Mouse (Mus musculus): Measurements from ENCODE around the gene Blmh.
"Not testable (repeated sequence)": the region's sequence is repeated elsewhere in the genome, so short reads cannot be mapped to it uniquely, and the experiment has no call there.

The Blmh gene

DNA sequence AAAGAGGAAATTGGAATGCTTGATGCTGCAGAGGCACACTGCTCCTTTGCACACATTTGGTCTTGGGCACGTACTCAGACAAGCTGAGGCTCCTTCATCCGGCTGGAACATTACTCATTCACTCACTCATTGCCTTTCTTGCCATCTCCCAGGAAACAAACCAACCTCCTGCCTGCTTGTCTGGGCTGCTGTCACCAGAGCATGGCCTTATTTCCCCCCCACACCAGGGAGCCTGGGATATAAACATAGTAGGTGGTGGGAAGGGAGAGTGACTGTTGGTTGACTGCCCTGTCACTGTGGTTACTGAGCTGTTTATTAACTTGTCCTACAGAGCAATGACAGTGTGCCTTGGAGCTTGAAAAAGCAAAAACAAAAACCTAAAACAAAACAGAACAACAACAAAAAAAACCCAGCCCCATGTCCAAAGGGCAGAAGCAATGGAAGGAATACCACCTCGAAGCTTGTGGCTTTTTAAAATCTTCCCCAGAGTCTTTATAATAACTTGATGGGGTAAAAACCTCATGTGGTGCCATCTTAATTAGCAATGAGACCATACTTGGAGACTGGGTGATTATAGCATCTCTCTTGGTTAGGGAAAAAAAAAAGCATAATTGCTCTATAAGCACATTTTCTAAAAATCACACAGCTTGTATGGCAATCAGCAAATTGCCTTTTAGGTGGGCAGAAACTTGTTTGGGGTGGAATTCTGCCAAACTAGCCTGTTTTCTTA, 13.1 kb upstream of the Blmh start:
- in situ Hi-C loops (cut with MboI; ENCODE audit: low pct_unique_long_range_greater_than_20kb in 1 of 2, low sequenced_read_pairs in 2 of 2, unreplicated experiment in 1 of 2): no loop called here

DNA sequence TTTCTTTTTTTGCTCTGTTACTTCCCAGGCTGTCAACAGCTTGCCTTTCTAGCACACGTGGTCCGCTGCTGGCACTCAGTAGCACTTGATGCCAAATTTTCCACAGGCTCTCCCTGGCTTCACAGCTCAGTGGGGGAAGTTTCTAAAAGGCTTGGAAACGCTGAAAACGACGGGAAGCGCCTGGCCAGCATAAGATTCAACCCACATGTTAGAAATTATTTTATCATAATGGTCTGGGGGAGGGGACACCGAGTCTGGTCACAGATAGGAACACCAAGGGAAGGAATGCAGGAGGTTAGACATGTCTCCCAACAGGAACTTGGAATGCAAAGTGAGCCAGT, 12.6 kb upstream of the Blmh start:
- in situ Hi-C loops (cut with MboI; ENCODE audit: low pct_unique_long_range_greater_than_20kb in 1 of 2, low sequenced_read_pairs in 2 of 2, unreplicated experiment in 1 of 2): no loop called here

DNA sequence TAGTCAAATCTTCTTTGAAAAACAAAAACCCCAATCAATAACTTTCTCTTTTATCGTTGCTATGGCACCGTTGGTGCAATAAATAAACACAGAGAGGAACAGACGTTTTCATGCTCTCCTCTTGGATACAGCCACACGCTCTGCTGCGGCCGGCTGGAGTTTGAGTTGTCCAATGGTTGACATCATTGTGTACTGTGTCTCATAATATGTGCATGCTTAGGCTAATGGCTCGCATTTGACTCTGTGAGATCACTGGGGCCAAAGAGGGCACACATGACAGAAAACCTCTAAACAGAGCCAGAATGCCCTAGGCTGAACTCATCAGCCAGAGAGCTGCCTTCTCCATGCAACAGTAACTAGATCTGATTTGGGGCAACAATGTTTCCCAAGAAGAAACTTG, 10.2 kb upstream of the Blmh start:
- in situ Hi-C loops (cut with MboI; ENCODE audit: low pct_unique_long_range_greater_than_20kb in 1 of 2, low sequenced_read_pairs in 2 of 2, unreplicated experiment in 1 of 2): no loop called here

- in situ Hi-C loops (cut with MboI; ENCODE audit: low pct_unique_long_range_greater_than_20kb in 1 of 2, low sequenced_read_pairs in 2 of 2, unreplicated experiment in 1 of 2): no loop called here
These were observed 7.9 kb upstream of the Blmh start for GRCm38 (mm10) chr11:76916539-76917229.

GRCm38 (mm10) chr11:76917230-76917548, 7.4 kb upstream of the Blmh start:
- in situ Hi-C loops (cut with MboI; ENCODE audit: low pct_unique_long_range_greater_than_20kb in 1 of 2, low sequenced_read_pairs in 2 of 2, unreplicated experiment in 1 of 2): no loop called here

DNA sequence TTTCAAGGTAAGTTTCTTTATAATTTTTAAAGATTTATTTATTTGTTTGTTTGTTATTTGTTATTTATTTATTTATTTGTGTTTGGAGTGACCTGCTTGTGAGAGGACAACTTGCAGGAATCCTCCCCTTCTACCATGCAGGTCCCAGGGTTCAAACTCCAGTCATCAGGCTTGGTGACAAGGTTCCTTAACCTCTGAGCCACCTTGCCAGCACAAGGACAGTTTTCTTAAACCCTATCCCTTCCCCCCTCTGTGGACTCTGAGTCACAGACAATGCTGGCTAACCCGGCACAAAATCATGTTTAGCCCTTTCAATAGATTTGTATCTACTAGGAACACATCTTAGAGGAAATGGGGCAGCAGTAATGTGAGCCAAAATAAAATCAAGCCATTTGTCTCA, 4.0 kb upstream of the Blmh start:
- in situ Hi-C loops (cut with MboI; ENCODE audit: low pct_unique_long_range_greater_than_20kb in 1 of 2, low sequenced_read_pairs in 2 of 2, unreplicated experiment in 1 of 2): no loop called here

DNA sequence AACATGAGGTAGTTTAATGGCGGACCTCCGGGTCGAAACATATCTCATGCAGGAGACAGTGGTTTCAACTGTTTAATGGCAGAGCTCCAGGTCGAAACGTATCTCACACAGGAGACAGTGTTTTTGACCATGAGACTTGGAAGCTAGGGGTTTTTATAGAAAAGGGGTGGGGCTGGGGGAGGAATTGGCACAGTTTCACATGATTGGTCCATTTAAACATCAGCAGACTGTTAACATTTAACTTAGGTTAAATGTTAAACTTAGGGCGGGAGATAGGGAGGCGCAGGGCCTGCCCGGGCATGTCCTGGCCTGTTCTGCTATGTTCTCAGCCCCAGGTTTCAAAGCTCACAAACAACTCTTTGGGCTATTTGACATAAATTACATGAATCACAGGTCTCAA, 4.0 kb downstream of the Blmh start:
- in situ Hi-C loops (cut with MboI; ENCODE audit: low pct_unique_long_range_greater_than_20kb in 1 of 2, low sequenced_read_pairs in 2 of 2, unreplicated experiment in 1 of 2): not testable (repeated sequence)

GRCm38 (mm10) chr11:76933209-76933608, 8.6 kb downstream of the Blmh start:
- in situ Hi-C loops (cut with MboI; ENCODE audit: low pct_unique_long_range_greater_than_20kb in 1 of 2, low sequenced_read_pairs in 2 of 2, unreplicated experiment in 1 of 2): no loop called here

- in situ Hi-C loops (cut with MboI; ENCODE audit: low pct_unique_long_range_greater_than_20kb in 1 of 2, low sequenced_read_pairs in 2 of 2, unreplicated experiment in 1 of 2): no loop called here
These were observed 12.0 kb downstream of the Blmh start for GRCm38 (mm10) chr11:76936578-76936977.

DNA sequence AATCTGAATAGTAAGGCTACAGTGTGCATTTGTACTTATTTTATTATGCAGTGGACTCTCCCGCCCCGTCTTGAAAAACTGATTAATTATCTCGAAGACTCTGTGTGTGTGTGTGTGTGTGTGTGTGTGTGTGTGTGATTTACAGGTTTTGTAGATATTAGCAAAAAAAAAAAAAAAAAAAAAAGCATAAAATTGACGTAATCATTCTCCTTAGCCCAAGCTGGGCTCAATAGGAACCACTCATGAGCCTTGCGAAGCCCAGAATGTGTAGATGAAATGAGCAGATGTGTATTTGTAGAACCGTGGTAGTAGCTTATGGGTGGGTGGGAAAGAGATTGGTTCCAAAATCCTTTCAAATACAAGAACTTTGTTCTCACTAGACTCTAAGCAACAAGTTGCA, 20.2 kb downstream of the Blmh start:
- in situ Hi-C loops (cut with MboI; ENCODE audit: low pct_unique_long_range_greater_than_20kb in 1 of 2, low sequenced_read_pairs in 2 of 2, unreplicated experiment in 1 of 2): no loop called here

GRCm38 (mm10) chr11:76945386-76946202, 21.0 kb downstream of the Blmh start:
- in situ Hi-C loops (cut with MboI; ENCODE audit: low pct_unique_long_range_greater_than_20kb in 1 of 2, low sequenced_read_pairs in 2 of 2, unreplicated experiment in 1 of 2): no loop called here

GRCm38 (mm10) chr11:76946203-76946585, 21.6 kb downstream of the Blmh start:
- in situ Hi-C loops (cut with MboI; ENCODE audit: low pct_unique_long_range_greater_than_20kb in 1 of 2, low sequenced_read_pairs in 2 of 2, unreplicated experiment in 1 of 2): no loop called here

DNA sequence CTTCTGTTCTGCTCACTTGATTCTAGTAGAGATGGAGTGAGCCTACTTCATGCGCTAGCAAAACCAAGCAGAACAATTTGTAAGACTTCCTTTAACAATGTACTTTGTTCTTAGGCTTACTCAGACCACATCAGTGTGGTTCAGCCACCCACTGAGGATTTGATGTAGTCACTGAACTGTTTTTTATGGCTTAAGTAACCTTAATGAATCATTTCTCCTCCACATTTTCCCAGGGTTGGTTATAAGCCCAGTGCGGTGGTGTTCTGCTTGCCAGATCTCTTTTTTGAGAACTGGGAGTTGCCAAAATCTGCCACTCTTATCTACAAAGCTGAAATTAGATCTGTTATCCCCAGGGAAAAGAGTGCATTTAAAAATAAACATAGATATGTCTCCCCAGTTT, 28.9 kb downstream of the Blmh start:
- in situ Hi-C loops (cut with MboI; ENCODE audit: low pct_unique_long_range_greater_than_20kb in 1 of 2, low sequenced_read_pairs in 2 of 2, unreplicated experiment in 1 of 2): no loop called here

DNA sequence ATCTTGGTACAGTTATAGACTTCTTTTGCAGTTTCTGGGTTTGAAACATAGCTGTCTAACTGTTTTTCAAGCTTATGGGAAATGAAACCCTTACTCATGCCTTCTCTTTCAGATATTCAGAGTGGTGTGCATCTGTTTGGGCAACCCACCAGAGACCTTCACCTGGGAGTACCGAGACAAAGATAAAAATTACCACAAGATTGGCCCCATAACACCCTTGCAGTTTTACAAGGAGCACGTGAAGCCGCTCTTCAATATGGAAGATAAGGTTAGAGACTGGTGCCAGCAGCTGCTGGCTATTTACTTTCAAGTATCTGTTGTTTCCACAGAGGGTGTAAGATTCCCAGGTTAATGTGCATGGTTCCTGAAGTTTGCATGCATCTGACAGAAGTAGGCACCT, 41.1 kb downstream of the Blmh start:
- in situ Hi-C loops (cut with MboI; ENCODE audit: low pct_unique_long_range_greater_than_20kb in 1 of 2, low sequenced_read_pairs in 2 of 2, unreplicated experiment in 1 of 2): no loop called here

DNA sequence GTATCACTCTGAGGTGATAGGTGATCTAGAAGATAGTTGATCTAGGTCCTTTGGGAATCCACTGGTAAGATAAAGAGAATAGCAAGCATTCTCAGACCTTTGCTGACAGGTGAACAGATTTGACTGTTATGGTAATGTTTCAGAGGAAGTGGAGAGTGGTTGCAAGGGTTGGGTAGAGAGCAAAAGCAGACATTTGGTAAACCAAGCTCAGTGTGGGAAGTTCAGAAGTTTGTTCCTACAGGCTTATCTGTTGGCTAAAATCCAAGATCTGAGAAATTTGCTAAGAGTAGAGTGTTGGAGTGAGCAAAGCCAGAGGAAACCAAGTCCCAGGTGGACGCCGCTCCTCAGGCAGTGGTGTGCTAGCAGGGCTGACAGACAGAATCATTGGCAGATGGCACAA, 45.7 kb downstream of the Blmh start:
- in situ Hi-C loops (cut with MboI; ENCODE audit: low pct_unique_long_range_greater_than_20kb in 1 of 2, low sequenced_read_pairs in 2 of 2, unreplicated experiment in 1 of 2): no loop called here

DNA sequence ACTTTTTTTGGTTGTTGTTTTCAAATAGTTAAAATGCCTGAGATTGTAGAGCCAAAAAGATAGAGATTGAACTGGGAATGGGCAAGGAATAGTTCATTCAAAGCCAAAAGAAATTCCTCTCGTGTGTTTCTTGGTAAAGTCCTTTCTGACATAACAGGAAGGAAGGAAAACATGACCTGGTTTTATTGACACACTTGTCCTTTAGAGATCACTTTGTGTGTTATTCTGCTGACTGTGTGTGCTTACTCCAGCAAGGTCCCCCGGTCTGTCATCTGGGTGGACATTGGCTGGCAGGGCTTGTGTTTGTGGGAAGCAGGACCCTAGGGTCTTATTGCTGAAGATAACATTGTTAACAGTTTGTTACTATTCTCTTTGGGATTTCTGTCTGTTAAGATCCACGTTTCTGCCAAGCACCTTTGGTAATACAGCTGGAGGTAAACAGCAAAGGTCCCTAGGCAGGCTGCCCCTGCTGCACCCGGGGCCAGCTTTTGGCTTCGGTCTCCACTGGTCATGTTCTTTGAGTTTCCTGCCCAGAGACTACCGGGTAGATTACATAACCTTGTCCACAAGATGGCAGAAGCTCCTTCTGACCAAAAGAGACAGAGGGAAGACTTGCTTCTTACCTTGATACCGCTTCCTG, 50.2 kb downstream of the Blmh start:
- in situ Hi-C loops (cut with MboI; ENCODE audit: low pct_unique_long_range_greater_than_20kb in 1 of 2, low sequenced_read_pairs in 2 of 2, unreplicated experiment in 1 of 2): no loop called here

DNA sequence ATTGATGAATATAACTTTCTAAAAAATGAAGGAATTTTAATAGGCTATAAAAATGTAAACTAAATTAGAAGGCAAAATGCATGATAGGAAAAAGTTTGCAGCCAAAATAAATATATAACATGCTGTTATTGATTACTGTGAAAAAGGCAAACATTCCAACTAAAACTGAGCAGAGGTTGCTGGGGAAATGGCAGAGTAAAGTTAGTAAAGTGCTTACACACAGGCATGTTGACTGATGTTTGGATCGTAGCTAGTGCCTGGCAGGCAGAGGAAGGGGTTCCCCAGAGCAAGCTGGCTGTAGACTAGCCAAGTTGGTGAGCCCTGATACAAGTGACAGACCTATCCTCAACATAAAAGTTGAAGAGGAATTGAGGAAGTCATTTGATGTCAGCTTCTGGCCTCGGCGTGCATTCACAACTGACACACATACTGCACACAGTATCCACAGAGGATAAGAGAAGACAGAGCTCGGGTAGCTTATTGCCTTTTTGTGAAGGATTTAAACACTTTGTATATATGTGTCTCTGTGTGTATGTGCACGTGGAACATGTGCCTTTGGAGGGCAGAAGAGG, 57.0 kb downstream of the Blmh start:
- in situ Hi-C loops (cut with MboI; ENCODE audit: low pct_unique_long_range_greater_than_20kb in 1 of 2, low sequenced_read_pairs in 2 of 2, unreplicated experiment in 1 of 2): no loop called here

- in situ Hi-C loops (cut with MboI; ENCODE audit: low pct_unique_long_range_greater_than_20kb in 1 of 2, low sequenced_read_pairs in 2 of 2, unreplicated experiment in 1 of 2): no loop called here
These were observed 57.8 kb downstream of the Blmh start for GRCm38 (mm10) chr11:76982415-76982814.

DNA sequence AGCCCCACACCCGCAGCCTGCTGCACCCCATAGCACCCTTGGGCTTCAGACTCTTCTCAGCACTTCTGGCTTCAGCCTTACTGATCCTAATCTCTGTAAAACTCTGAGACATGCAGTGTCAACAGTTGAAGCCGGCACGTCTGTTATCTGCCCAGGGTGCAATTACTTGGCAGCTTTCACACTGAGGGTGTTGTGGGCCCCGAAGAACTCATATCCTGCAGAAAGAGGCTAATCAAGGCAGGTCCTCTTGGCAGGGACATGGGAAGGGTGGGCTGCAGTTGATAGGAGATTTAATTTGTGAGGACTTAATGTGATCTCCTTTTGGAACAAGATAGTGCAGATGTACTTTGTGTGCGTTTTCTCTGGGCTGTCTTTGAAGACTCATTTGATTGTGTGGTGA, 59.0 kb downstream of the Blmh start:
- in situ Hi-C loops (cut with MboI; ENCODE audit: low pct_unique_long_range_greater_than_20kb in 1 of 2, low sequenced_read_pairs in 2 of 2, unreplicated experiment in 1 of 2): no loop called here

Data from mouse embryonic stem cell (cell line).